Mouse (Mus musculus) heart, postnatal 0 days (tissue): Measurements from ENCODE around the gene Grin2c. TPM values are rescaled to one million over a fixed set of nuclear protein-coding genes. Genes with fewer than 3 reads are reported as not detected.

ENCODE experiments used
- ATAC-seq: fragments of 200-750 bp; cut with Nextera tagmentation; 2 replicates; pipeline ENCODE4 v1.8.0; 2017; ENCODE audit warnings: low read depth, moderate number of reproducible peaks, moderate library complexity; ENCODE audit not compliant: insufficient read depth
- DNase-seq: peaks from one replicate; pipeline ENCODE4 v3.0.0-alpha.2; 2016; ENCODE audit warnings: low spot score
- H3K27ac ChIP-seq: fragments of 300-500 bp; sonication (generic); 2 replicates; pipeline ENCODE4 v1.5.1; 2014; ENCODE audit warnings: low read depth, mild to moderate bottlenecking
- H3K27me3 ChIP-seq: fragments of 300-500 bp; sonication (generic); 2 replicates; pipeline ENCODE4 v1.6.1; 2014; ENCODE audit warnings: low read length, mixed read lengths; ENCODE audit not compliant: control insufficient read depth, insufficient read depth
- H3K36me3 ChIP-seq: fragments of 300-500 bp; sonication (generic); replicated peaks from 2 replicates; pipeline ENCODE4 v1.6.1; 2014; ENCODE audit warnings: low read length, mixed read lengths; ENCODE audit not compliant: control insufficient read depth, insufficient read depth
- H3K4me1 ChIP-seq: fragments of 300-500 bp; sonication (generic); 2 replicates; pipeline ENCODE4 v1.6.1; 2014; ENCODE audit warnings: antibody characterized with exemption; ENCODE audit not compliant: control insufficient read depth, insufficient read depth
- H3K4me2 ChIP-seq: fragments of 300-500 bp; sonication (generic); 2 replicates; pipeline ENCODE4 v1.6.1; 2014; ENCODE audit warnings: low read depth, mild to moderate bottlenecking, low read length, moderate library complexity
- H3K4me3 ChIP-seq: fragments of 300-500 bp; sonication (generic); 2 replicates; pipeline ENCODE4 v1.5.1; 2014; ENCODE audit warnings: low read depth, low read length
- H3K9ac ChIP-seq: fragments of 300-500 bp; sonication (generic); replicated peaks from 2 replicates; pipeline ENCODE4 v1.6.1; 2014; ENCODE audit warnings: low read depth, low read length, mixed read lengths
- H3K9me3 ChIP-seq: fragments of 300-500 bp; sonication (generic); replicated peaks from 2 replicates; pipeline ENCODE4 v1.6.1; 2016; ENCODE audit warnings: low read length; ENCODE audit not compliant: control insufficient read depth
- CTCF ChIP-seq: IDR thresholded peaks from 2 replicates; pipeline ENCODE4 v1.5.1; 2016; ENCODE audit warnings: antibody characterized with exemption, control low read depth, low read depth
- EP300 ChIP-seq: IDR thresholded peaks from 2 replicates; pipeline ENCODE4 v1.6.1; 2016; ENCODE audit warnings: antibody characterized with exemption, low read depth
- WGBS: fragments of 180-500 bp; shearing (Covaris S2); extraction: QIAGEN DNeasy Blood & Tissue Kit; methylation state at CpG from one replicate; pipeline ENCODE4 v1.1.7; 2014; 5-methylcytosine and 5-hydroxymethylcytosine counted together
- polyA plus RNA-seq: library from polyadenylated mRNA; unstranded; fragments of >200 nt; fragmentation: Nextera tagmentation; extraction: Ambion mirVana; gene quantifications from 2 replicates; pipeline ENCODE4 v1.2.1, GENCODE M21; 2015
- total RNA-seq: library from RNA; depleted of rRNA; stranded (reverse); fragments of >200 nt; gene quantifications from 2 replicates; pipeline ENCODE4 v1.2.3, GENCODE M21; 2014; ENCODE audit warnings: low replicate concordance

Grin2c gene
- total and polyA plus RNA-seq, 2 experiments from 2014 or later: 1.6 TPM; not detected in 1

- H3K4me3 ChIP-seq: no peak overlapping the region
- no peak overlapping the region for H3K9ac ChIP-seq
- 56% methylated on average over 7 of the region's 7 CpGs for WGBS
- H3K4me1 ChIP-seq: peaks cover 35% of the 10 kb centered on the region
- no peak overlapping the region for H3K4me2 ChIP-seq
- no peak overlapping the region for H3K27ac ChIP-seq
- TF ChIP-seq CTCF (no peak), EP300 (no peak)
- no peaks in the 10 kb centered on the region for H3K36me3 ChIP-seq
- no peaks in the 10 kb centered on the region for H3K27me3 ChIP-seq
- no peaks in the 10 kb centered on the region for H3K9me3 ChIP-seq
- ATAC-seq (no peak), DNase-seq (no peak)
Observed at GRCm38 (mm10) chr11:115228430-115228829, 38.6 kb downstream of the Grin2c start.

- TF ChIP-seq CTCF: no peak
- no peak for TF ChIP-seq EP300
- DNase-seq: no peak
- Histone ChIP-seq H3K9me3 (no peaks in the 10 kb centered on the region), H3K4me2 (no peak overlapping the region), H3K4me3 (no peak overlapping the region), H3K4me1 (peaks cover 43% of the 10 kb centered on the region), H3K36me3 (no peaks in the 10 kb centered on the region), H3K9ac (no peak overlapping the region), H3K27ac (no peak overlapping the region), H3K27me3 (no peaks in the 10 kb centered on the region)
- 48% methylated on average over 12 of the region's 12 CpGs for WGBS
- no peak for ATAC-seq
Observed at GRCm38 (mm10) chr11:115227640-115228039, 39.4 kb downstream of the Grin2c start.

DNA sequence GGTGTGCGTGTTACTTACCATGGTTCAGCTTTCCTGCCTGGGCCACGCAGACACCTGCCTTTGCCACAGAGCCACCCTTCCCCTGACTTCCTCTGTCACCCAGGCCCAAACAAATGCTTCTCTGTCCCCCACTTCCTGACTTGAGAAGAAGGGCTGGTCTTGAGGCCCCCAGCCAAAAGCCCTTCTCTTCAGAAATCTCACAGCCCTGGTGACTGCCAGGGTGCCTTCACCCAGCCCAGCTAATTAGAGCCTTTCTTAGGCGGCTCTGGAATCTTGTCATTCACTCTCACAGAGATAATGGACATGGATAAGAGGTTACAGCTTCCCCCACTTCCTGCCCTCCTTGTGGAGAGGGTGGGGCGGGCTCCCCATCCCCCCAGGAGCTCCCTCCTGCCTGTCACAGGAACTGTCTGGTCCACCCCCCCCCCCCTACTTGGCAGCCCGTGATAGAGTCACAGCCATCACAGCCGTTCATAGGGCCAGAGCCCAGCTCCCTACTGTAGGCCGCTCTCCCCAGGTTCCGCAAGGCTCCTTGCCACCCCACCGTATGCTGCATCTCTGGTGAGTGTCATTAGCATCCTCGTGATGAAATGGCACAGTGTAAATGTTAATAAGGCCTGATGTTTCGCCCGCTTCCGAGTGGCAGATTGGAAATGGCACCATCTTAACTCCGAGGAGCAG lies 40.1 kb downstream of the Grin2c start:
- 50% methylated on average over 14 of the region's 14 CpGs for WGBS

GRCm38 (mm10) chr11:115225301-115225700 lies 41.7 kb downstream of the Grin2c start:
- TF ChIP-seq EP300: no peak
- TF ChIP-seq CTCF: no peak
- H3K4me2 ChIP-seq: no peak overlapping the region
- 83% methylated on average over 6 of the region's 6 CpGs for WGBS
- no peak overlapping the region for H3K9ac ChIP-seq
- no peak overlapping the region for H3K27ac ChIP-seq
- ATAC-seq (no peak), DNase-seq (no peak)
- peaks cover 56% of the 10 kb centered on the region for H3K4me1 ChIP-seq
- H3K9me3 ChIP-seq: no peaks in the 10 kb centered on the region
- H3K4me3 ChIP-seq: no peak overlapping the region
- H3K36me3 ChIP-seq: no peaks in the 10 kb centered on the region
- no peaks in the 10 kb centered on the region for H3K27me3 ChIP-seq

More for the DNA sequence above, 40.1 kb downstream of the Grin2c start:
- Histone ChIP-seq H3K9ac (no peak overlapping the region), H3K4me3 (no peak overlapping the region), H3K27me3 (no peaks in the 10 kb centered on the region), H3K9me3 (no peaks in the 10 kb centered on the region), H3K4me1 (peaks cover 50% of the 10 kb centered on the region), H3K4me2 (no peak overlapping the region), H3K36me3 (no peaks in the 10 kb centered on the region), H3K27ac (peak overlapping the region; percentile 32; the same call in 1 of the 2 replicates)
- ATAC-seq: no peak
- TF ChIP-seq EP300: no peak
- TF ChIP-seq CTCF: no peak
- DNase-seq: no peak

DNA sequence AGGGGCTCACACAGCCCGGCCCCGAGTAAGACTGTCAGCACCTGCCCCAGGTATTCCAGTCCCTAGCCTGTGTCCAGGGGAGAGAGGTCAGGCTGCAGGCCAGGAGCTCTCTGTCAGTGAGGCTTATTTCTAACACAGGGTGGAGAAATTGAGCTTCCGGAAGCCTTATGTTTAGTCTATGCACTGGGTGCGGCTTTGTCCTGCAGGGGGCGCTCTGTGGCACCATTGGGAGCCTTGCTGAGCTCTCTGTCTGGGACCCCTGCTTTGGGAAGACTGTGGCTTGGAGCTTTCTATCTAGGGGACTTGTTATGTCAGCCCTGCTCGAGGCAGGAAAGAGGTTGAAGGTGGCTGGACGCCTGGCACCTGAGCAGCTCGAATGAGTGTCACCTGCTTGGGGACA lies 42.2 kb downstream of the Grin2c start:
- DNase-seq: peak; percentile 33
- Histone ChIP-seq H3K4me2 (no peak overlapping the region), H3K27ac (no peak overlapping the region), H3K27me3 (no peaks in the 10 kb centered on the region), H3K9me3 (no peaks in the 10 kb centered on the region), H3K9ac (no peak overlapping the region), H3K4me1 (peaks cover 56% of the 10 kb centered on the region), H3K4me3 (no peak overlapping the region), H3K36me3 (no peaks in the 10 kb centered on the region)
- ATAC-seq: no peak
- TF ChIP-seq CTCF (peak; percentile 62), EP300 (no peak)
- 50% methylated on average over 8 of the region's 8 CpGs for WGBS

DNA sequence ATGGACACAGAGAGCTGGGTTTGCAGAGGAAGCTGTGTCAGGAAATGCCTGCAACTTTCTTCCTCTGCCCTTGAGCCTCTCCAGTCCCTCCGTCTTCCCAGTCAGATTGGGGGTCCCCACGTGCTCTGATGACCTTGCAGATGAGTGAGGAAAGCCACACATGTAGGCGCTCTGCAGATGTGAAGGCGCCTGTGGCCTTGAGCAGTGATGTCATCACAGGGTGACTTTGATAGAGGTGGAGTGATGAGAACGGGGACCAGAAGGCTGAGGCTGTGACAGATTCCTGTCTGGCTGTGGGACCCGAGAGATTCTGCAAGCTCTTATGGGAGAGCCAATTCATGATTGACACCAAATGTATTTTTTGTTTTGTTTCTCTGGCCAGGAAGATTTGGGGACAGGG lies 43.2 kb downstream of the Grin2c start:
- Histone ChIP-seq H3K36me3 (no peaks in the 10 kb centered on the region), H3K9ac (no peak overlapping the region), H3K4me2 (no peak overlapping the region), H3K9me3 (no peaks in the 10 kb centered on the region), H3K27me3 (no peaks in the 10 kb centered on the region), H3K4me3 (no peak overlapping the region), H3K4me1 (peaks cover 57% of the 10 kb centered on the region), H3K27ac (no peak overlapping the region)
- WGBS: 20% methylated on average over 6 of the region's 6 CpGs
- TF ChIP-seq CTCF: no peak
- TF ChIP-seq EP300: no peak
- DNase-seq: peak; percentile 28
- no peak for ATAC-seq
